Mouse (Mus musculus) liver, embryonic 12.5 days (tissue): ENCODE measurements at regions not wholly inside any gene's neighbourhood (a gene's known extent, or its start where the extent isn't known, plus 50 kb on each side); places are given as distances from the start of the nearest gene placed in this dataset.
A peak's percentile ranks its signal among the peaks of the same experiment; 100 is the strongest.

ENCODE experiments used
- ATAC-seq: fragments of 200-750 bp; cut with Nextera tagmentation; 2 replicates; pipeline ENCODE4 v1.8.0; 2017; ENCODE audit warnings: moderate number of reproducible peaks, mild to moderate bottlenecking, moderate library complexity
- H3K27ac ChIP-seq: fragments of 300-500 bp; sonication (generic); 2 replicates; pipeline ENCODE4 v1.5.1; 2016; ENCODE audit warnings: mild to moderate bottlenecking
- H3K27me3 ChIP-seq: fragments of 300-500 bp; sonication (generic); replicated peaks from 2 replicates; pipeline ENCODE4 v1.6.1; 2016; ENCODE audit warnings: mild to moderate bottlenecking, moderate library complexity
- H3K36me3 ChIP-seq: fragments of 300-500 bp; sonication (generic); 2 replicates; pipeline ENCODE4 v1.6.1; 2016; ENCODE audit warnings: mild to moderate bottlenecking, moderate library complexity
- H3K4me1 ChIP-seq: fragments of 300-500 bp; sonication (generic); 2 replicates; pipeline ENCODE4 v1.6.1; 2016
- H3K4me2 ChIP-seq: fragments of 300-500 bp; sonication (generic); 2 replicates; pipeline ENCODE4 v1.6.1; 2016; ENCODE audit warnings: mild to moderate bottlenecking, moderate library complexity
- H3K4me3 ChIP-seq: fragments of 300-500 bp; sonication (generic); 2 replicates; pipeline ENCODE4 v1.5.1; 2016; ENCODE audit warnings: mild to moderate bottlenecking, moderate library complexity
- H3K9ac ChIP-seq: fragments of 300-500 bp; sonication (generic); 2 replicates; pipeline ENCODE4 v1.6.1; 2016; ENCODE audit warnings: mild to moderate bottlenecking, moderate library complexity
- H3K9me3 ChIP-seq: fragments of 300-500 bp; sonication (generic); replicated peaks from 2 replicates; pipeline ENCODE4 v1.6.1; 2016; ENCODE audit warnings: mild to moderate bottlenecking, moderate library complexity
- WGBS: fragments of 180-500 bp; shearing (Covaris S2); methylation state at CpG from one replicate; pipeline ENCODE4 v1.1.7; 2016; ENCODE audit not compliant: insufficient replicate concordance; 5-methylcytosine and 5-hydroxymethylcytosine counted together

DNA sequence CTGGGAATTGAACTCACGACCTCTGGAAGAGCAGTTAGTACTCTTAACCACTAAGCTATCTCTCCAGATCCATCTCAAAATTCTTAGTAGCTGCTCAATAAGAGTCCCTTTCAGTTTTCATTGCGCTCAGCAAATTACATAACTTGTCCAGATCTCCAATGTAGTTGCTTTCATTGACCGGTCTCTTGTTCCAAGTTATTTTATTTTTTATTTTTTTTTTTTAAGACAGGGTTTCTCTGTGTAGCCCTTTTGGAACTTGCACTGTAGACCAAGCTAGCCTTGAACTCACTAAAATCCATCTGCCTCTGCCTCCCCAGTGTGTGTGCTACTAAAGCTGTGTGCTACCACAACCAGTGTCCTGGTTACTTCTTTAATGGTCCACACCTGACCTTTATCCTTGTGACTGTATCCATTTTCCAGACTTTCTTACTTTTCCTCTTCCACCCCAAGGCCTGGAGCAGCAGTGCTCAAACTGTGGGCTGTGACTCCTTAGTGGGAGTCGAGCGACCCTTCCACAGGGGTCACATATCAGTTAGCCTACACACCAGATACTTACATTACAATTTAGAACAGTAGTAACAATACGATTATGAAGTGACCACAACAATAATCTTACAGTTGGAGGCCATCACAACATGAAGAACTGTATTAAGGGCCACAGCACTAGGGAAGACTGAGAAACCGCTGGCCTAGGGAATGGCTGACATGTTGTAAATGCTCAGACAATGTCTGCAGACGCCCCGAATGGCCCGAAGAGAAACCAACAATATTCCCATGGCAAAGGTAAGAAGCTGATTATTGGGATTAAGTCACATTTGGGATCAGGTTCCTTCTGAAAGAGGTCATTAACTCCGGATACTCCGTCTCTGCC is 97.8 kb upstream of the Cpsf6 start:
- no peak overlapping the region for H3K4me2 ChIP-seq
- no peak for ATAC-seq
- WGBS: 81% methylated on average over 12 of the region's 12 CpGs
- H3K9ac ChIP-seq: no peak overlapping the region
- peaks cover 2% of the 10 kb centered on the region; the same call in 1 of the 2 replicates for H3K4me1 ChIP-seq
- no peak overlapping the region for H3K4me3 ChIP-seq
- H3K9me3 ChIP-seq: peaks cover 7% of the 10 kb centered on the region; the same call in 1 of the 2 replicates
- H3K27ac ChIP-seq: no peak overlapping the region
- no peaks in the 10 kb centered on the region for H3K36me3 ChIP-seq
- no peaks in the 10 kb centered on the region for H3K27me3 ChIP-seq

DNA sequence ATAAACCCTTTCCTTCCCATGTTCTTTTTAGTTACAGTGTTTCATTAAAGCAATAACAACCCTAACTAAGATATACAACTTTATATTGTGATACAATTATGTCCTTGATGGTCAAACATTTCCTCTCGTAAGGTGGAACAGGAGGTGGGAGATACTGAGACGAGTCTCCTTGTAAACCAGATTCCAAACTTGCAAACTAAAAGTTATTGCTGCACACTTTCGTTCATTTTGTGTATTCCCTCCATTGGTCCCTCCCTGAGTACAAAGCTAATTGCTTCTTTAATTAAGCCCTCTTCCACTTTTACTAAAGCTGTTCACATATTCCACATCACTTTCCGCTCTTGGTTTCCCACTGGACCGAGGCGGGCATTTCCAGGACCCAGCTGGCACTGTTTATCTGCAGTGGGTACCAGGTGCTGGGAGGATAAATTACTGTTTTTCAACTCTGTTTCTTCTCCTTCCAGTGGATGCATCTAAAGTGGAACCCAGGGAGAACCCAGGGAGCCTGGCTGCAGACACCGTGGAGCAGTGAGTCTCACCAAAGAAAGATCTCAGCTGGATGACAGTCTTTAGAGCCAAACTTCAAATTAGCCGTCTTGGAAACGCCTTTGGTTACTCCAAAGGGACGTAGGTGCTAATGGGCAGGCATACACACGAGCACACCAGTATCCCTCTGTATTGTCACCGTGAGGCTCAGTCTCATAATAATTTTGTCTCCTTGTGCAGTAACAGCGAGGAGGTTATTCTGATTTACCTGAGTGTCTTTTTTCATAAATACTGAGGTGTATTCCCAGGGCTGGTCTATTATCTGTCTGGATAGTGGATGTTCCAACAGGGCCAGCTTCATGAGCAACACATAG is 95.5 kb upstream of the Cpsf6 start:
- ATAC-seq: no peak
- WGBS: 75% methylated on average over 13 of the region's 13 CpGs

DNA sequence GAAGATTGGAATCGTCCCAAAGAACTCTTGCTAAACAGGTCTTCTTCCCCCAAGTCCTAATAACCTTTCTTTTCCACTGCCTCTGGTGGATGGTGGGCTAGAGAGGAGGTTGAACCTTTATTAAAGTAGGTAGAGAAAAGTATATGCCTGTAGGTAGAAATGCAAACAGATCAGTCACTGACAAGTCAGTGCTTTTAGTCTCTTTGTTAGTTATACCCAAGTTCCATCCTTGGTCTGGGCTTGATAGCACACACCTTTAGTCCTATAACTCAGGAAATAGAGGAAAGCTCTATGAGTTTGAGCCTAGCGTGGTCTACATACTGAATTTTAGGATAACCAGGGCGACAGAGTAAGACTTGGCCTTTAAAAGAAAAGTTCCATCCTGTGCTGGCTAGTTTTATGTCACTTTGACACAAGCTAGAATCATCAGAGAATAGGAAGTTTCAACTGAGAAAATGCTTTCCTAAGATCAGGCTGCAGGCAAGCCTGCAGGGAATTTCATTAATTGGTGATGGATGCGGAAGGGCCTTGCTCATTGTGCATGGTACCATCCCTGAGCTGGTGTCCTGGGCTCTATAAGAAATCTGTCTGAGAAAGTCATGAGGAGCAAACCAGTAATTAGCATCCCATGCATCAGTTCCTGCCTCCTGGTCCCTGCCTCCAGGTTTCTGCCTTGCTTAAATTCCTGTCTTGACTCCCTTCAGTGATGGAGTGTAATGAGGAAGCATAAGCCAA is 94.7 kb upstream of the Cpsf6 start:
- no peak for ATAC-seq
- Histone ChIP-seq H3K4me3 (no peak overlapping the region), H3K4me1 (peaks cover 19% of the 10 kb centered on the region), H3K27ac (no peak overlapping the region), H3K27me3 (no peaks in the 10 kb centered on the region), H3K9ac (no peak overlapping the region), H3K9me3 (peaks cover 7% of the 10 kb centered on the region; the same call in 1 of the 2 replicates), H3K36me3 (no peaks in the 10 kb centered on the region), H3K4me2 (no peak overlapping the region)
- WGBS: 74% methylated on average over 4 of the region's 4 CpGs

More for the DNA sequence above, 95.5 kb upstream of the Cpsf6 start:
- H3K4me2 ChIP-seq: no peak overlapping the region
- H3K27me3 ChIP-seq: no peaks in the 10 kb centered on the region
- no peak overlapping the region for H3K9ac ChIP-seq
- H3K4me3 ChIP-seq: no peak overlapping the region
- no peaks in the 10 kb centered on the region for H3K36me3 ChIP-seq
- peaks cover 7% of the 10 kb centered on the region; the same call in 1 of the 2 replicates for H3K9me3 ChIP-seq
- H3K4me1 ChIP-seq: peaks cover 19% of the 10 kb centered on the region
- no peak overlapping the region for H3K27ac ChIP-seq

DNA sequence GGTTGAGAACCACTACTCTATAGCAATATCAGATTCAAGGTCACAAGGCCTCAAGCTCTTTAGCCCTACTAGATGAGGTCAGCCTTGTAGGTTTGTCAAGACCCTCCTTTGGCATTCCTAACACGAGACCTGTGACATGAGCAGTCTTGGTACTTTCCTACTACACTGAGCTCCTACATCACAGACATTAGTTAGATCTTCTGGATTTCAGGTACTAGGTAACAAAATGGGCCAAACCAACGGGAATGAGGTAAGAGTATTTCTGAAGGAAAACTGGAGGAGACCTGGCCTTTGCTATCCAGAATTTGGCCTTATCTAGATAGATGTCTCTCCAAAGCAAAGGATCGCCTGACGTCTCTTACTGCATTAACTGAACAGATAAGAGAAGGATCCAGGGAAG is 93.7 kb upstream of the Cpsf6 start:
- Histone ChIP-seq H3K9me3 (peaks cover 7% of the 10 kb centered on the region; the same call in 1 of the 2 replicates), H3K9ac (no peak overlapping the region), H3K36me3 (no peaks in the 10 kb centered on the region), H3K27ac (no peak overlapping the region), H3K4me2 (no peak overlapping the region), H3K4me1 (peaks cover 19% of the 10 kb centered on the region), H3K27me3 (no peaks in the 10 kb centered on the region), H3K4me3 (no peak overlapping the region)
- no peak for ATAC-seq
- 74% methylated on average over 4 of the region's 4 CpGs for WGBS

DNA sequence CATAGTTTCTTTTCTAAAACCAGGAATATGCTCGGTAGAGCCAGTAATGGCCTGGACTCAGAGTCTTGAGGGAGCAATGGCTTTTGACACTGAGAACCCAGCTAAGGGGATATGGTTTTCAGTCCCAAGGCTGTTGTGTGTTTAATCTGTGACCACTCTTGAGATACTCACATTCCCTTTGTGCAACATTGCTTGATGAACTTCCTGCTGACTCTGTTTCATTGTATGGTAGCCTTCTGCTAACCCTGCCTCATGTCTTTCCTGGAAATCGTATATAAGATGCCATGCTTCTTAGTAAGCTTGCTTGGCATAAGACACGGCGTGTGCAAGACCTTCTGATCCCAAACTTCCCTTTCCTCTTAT is 92.7 kb upstream of the Cpsf6 start:
- 64% methylated on average over 4 of the region's 4 CpGs for WGBS
- H3K9ac ChIP-seq: no peak overlapping the region
- no peak overlapping the region for H3K4me2 ChIP-seq
- H3K4me3 ChIP-seq: no peak overlapping the region
- 0 out of 2 replicates have a peak overlapping the region, but pooled peaks have one; percentile 32 for H3K27ac ChIP-seq
- H3K36me3 ChIP-seq: no peaks in the 10 kb centered on the region
- H3K9me3 ChIP-seq: peaks cover 7% of the 10 kb centered on the region; the same call in 1 of the 2 replicates
- no peak for ATAC-seq
- H3K4me1 ChIP-seq: peaks cover 19% of the 10 kb centered on the region
- no peaks in the 10 kb centered on the region for H3K27me3 ChIP-seq

DNA sequence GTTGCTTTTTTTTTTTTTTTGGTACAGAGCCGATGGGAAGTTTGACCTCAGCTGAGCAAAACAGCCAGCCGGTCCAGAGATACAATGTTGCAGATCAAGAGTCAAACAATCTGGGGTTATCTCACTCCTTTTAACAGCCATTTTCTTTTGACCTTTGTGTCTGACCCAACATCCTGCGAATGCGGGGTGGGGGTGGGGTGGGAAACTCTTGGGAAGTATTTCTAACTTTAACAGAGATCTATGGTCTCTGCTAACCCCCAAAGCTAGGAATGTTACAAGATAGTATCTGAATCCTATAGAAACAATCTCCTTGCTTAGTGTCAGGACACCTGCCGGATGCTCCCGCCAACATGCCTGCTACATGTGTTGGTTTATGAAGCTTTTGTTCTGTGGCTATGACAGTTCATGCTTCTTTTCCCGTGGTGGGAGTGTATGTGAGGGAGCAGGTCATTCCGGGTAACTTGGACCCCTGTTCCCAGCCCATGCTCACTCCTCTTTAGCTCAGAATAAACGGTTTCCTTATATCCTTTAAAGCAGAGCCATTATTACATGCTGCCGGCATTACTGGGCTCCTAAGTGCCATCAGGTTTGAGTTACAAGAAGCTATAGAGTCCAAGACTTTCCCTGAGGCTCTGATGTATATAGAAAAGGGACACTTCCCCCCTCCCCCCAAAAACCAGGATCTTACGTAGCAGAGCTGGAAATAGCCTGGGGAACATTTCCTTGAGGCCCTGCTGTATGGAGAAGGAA is 92.2 kb upstream of the Cpsf6 start:
- H3K4me3 ChIP-seq: no peak overlapping the region
- WGBS: 50% methylated on average over 11 of the region's 11 CpGs
- H3K4me1 ChIP-seq: peaks cover 19% of the 10 kb centered on the region
- H3K4me2 ChIP-seq: no peak overlapping the region
- H3K27me3 ChIP-seq: no peaks in the 10 kb centered on the region
- peak overlapping the region; percentile 32; the same call in 1 of the 2 replicates for H3K27ac ChIP-seq
- ATAC-seq: peak; percentile 15
- peaks cover 7% of the 10 kb centered on the region; the same call in 1 of the 2 replicates for H3K9me3 ChIP-seq
- H3K36me3 ChIP-seq: no peaks in the 10 kb centered on the region
- H3K9ac ChIP-seq: no peak overlapping the region

DNA sequence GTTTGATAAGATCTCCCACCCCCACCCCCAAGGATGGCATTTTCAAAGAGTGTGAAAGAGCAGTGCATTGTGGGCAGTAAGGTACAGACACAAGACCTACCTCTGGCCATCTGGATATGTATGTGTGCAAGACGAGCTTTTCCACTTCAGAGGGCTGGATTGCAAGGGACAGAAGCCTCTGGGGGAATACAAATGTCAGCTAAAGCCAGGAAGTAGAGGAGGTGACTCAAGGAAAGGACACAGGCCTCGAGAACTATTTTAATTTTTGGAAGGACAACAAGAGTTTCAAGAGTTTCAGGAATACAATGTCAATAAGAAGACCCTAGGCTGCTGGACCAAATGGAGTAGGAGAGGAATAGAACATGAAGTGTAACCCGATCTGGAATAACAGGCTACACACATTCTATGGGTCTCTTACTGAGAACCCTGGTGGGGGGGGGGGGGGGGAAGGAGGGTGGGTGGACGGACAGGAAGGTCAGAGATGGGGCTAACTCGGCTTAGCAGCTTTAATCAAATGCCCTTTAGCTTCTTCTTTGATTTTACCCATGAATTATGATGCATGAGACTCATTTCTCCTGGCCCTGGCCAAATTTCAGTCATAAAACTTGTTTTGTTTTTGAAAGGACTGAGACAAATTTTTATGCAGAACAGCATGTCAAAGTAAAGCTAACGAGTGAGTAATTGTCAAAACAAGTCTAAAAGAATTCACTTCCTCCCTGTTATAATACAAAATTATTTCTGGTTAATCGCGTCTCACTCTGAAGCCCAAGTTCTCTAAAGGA is 91.4 kb upstream of the Cpsf6 start:
- H3K9ac ChIP-seq: no peak overlapping the region

DNA sequence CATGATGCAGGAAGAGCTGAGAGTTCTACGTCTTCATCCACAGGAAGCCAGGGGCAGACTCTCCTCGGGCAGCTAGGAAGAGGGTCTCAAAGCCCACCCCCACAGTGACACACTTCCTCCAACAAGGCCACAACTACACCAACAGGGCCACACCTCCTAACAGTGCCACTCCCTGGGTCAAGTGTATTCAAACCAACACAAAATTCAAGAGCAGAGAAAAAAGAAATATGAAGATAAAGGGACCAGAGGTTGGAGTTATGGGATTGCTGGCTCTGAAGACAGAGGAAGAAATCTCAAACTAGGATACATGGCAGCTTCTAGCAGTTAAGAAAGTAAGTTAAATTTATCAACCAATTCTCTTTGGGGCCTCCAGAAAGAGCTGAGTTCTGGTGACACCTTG is 90.7 kb upstream of the Cpsf6 start:
- no peaks in the 10 kb centered on the region for H3K36me3 ChIP-seq
- peaks cover 19% of the 10 kb centered on the region for H3K4me1 ChIP-seq
- H3K9me3 ChIP-seq: peaks cover 7% of the 10 kb centered on the region; the same call in 1 of the 2 replicates
- ATAC-seq: no peak
- H3K27ac ChIP-seq: no peak overlapping the region
- H3K4me3 ChIP-seq: no peak overlapping the region
- no peak overlapping the region for H3K4me2 ChIP-seq
- H3K9ac ChIP-seq: no peak overlapping the region
- H3K27me3 ChIP-seq: no peaks in the 10 kb centered on the region
- WGBS: 60% methylated on average over 2 of the region's 2 CpGs

More for the DNA sequence above, 91.4 kb upstream of the Cpsf6 start:
- Histone ChIP-seq H3K9me3 (peaks cover 7% of the 10 kb centered on the region; the same call in 1 of the 2 replicates), H3K4me1 (peaks cover 19% of the 10 kb centered on the region), H3K4me2 (no peak overlapping the region), H3K4me3 (no peak overlapping the region), H3K36me3 (no peaks in the 10 kb centered on the region), H3K27me3 (no peaks in the 10 kb centered on the region), H3K27ac (no peak overlapping the region)
- ATAC-seq: no peak
- 45% methylated on average over 8 of the region's 8 CpGs for WGBS

DNA sequence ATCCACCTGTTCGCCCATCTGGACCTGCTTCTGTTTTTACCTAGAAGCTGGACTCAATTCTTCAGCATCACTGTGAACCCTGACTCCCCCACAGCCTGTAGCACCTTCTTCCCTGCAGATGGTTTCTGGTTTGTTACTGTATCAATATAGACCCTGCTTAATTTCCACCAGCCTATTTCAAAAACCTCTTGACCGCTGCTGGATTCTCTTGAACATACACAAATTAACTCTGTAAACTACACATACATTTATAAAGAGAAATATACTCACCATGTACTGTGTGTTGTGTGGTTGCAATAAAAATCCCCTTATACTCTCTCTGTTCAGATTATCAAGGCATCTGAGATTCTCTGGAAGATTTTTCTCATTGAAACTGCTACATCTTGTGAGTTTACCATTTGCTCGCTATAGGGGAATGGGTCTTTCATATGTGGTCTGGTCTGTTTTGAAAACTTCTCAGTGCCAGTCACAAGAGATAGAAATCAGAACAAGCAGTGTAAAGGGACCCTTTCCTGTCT is 89.8 kb upstream of the Cpsf6 start:
- no peaks in the 10 kb centered on the region for H3K27me3 ChIP-seq
- no peak for ATAC-seq
- H3K36me3 ChIP-seq: no peaks in the 10 kb centered on the region
- peaks cover 19% of the 10 kb centered on the region for H3K4me1 ChIP-seq
- H3K9me3 ChIP-seq: peaks cover 7% of the 10 kb centered on the region; the same call in 1 of the 2 replicates
- no peak overlapping the region for H3K9ac ChIP-seq
- no peak overlapping the region for H3K4me2 ChIP-seq
- H3K27ac ChIP-seq: no peak overlapping the region
- 73% methylated on average over 3 of the region's 3 CpGs for WGBS
- no peak overlapping the region for H3K4me3 ChIP-seq

DNA sequence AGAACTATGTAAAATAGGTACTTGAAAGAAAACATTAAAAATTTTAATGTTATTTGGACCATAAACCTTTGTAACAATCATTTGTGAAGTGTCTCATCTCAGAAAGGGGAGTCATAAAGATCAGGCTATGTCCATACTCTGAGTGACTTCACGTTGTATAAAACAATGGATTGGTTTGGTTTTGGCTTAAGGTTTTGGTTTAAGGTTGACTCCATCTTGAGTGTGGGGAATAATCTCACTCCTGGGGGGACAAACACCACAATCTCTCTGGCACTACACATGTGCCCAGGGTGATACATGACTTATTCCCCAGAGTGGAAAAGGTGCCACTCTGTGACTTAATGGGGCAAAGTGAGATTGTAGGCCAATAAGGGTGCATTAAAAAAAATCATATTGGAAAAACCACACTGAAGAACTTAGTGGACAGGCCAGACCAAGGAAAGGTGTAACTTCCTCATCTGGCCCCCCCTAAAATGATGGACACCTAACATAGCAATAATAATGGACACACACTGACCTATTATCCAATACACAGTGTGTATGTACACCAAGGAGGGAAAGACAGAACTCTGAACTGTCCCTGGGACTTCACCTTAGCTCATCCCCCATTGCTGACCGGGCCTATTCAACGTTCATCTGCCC is 89.2 kb upstream of the Cpsf6 start:
- Histone ChIP-seq H3K4me2 (no peak overlapping the region), H3K27me3 (no peaks in the 10 kb centered on the region), H3K4me3 (no peak overlapping the region), H3K4me1 (peaks cover 19% of the 10 kb centered on the region), H3K36me3 (no peaks in the 10 kb centered on the region), H3K9ac (no peak overlapping the region), H3K9me3 (peaks cover 6% of the 10 kb centered on the region; the same call in 1 of the 2 replicates), H3K27ac (no peak overlapping the region)
- WGBS: 75% methylated on average over 3 of the region's 3 CpGs
- no peak for ATAC-seq
